Mouse (Mus musculus) heart, adult 11 months (tissue): ENCODE data around the gene Gm12355.

Source experiments
- DNase-seq: peaks from one replicate; pipeline ENCODE4 v3.0.0; 2022

The Gm12355 gene

DNA sequence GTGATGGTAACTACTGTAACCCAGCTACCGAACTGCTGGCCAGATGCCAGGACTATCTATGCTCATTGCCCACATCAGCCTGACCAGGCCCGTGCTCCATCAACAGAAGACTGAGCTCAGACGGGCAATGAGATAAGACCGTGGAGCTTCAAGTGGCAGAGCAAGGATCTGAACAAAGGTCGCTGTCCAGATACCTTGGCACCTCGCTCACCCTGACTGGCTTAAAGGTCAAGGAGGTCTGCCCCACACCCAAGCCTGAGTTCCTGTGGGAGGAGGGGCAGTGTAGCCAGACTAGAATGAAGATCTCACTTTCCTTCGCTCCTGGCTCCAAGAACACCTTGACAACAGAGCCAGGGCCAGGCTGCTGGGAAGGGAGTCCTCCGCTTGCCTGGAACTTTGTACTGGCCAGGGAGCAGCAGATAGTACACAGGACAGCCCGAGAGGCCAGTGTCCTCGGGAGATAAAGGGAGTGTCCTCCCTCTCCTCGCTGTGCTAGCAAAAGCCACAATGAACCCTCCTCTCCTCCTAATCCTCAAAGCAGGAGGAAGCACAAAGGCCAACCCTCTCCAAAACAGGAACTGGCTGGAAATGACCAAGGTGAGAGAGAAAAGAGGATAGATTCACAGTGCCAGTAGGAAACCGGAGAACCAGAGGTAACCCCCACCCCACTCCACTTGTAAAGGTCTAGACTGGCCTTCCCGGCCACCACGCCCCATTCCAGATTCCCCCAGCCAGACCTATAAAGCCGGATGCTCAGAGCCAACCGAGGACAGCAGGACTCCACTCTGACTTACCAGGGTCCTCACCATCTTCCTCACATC lies 45.0 kb downstream of the Gm12355 start:
- peak; percentile 91 for DNase-seq

DNA sequence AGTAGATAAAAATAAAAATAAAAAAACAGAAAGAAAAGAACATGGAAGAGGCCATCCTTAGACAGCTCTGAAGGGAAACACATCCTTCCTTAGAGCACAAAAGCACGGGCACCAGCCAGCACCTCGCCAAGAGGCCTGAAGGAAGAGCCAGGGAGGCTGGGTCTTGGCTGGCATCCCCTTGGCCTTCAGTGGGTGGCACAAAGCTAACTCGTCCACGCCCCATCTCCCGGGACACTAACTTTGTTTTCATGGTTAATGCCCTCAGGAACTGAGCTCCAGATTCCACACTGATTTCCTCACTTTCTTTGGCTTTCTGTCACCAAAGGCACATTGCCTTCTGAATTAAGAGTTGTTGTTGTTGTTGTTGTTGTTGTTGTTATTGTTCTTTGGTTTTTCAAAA lies 47.7 kb downstream of the Gm12355 start:
- no peak for DNase-seq
